Mouse (Mus musculus) monocyte, adult 59 days (primary cell): Measurements from ENCODE around the gene Chmp4b. TPM values are rescaled to one million over a fixed set of nuclear protein-coding genes. Genes with fewer than 3 reads are reported as not detected.

Experiments
- total RNA-seq, 2 experiments: library from RNA; stranded (reverse); gene quantifications; one replicate each; pipeline ENCODE4 v1.2.4; 2023

Chmp4b gene
- 100 to 1,000 TPM; 209 to 230 TPM for total RNA-seq

DNA sequence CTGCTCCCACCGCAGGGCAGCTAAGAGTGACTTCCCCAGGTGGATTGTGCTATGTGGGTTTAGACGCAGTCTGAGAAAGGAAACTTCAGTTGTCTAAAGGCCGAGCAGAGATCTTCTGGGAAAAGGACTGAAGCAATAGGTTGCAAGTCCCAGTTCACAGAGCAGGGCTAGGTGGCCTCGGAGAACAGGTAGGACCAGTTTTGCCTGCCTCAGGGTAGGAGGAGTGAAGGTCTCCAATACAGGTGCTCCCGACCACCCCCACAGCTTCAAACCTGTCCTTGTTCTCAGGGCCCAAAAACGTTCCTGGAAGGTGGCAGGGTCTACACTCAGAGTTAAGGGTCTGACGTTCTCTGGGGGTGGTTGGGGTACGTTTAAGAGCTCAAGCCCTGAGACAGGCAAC lies at the start of gene Chmp4b:
Chmp4b (plus strand) TSS at position 343 of the 400 bp plus-strand sequence.

DNA sequence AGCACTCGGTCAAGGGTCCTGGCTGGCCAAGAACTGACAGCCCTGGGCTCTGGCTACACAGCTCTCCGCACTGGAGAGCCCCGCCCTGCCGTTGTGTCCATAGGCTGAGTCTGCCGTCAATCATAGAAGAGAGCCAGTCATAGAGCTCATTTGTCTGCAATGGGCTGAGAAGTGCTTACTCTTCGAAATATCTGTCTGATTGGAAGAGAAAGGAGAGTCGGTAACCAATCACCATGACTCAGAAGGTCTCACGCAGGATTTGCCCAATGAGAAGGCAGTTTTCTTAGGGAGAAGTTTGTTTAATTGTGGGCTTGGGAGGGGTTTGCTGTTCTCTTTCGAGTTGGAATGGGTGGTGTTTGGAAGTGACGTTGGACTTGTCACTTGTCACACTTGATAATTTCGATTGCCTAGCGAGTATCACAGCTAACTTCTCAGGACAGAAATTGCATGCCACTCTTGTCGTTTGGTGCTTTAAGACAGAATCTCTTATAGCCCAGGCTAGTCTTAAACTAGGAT lies 47.8 kb upstream of the Chmp4b start, which contains the start of gene Pxmp4:
Pxmp4 (minus strand) TSS at position 71 of the 516 bp plus-strand sequence.

GRCm38 (mm10) chr2:154613118-154614115 lies 38.1 kb upstream of the Chmp4b start, which contains the start of the genes Zfp341 and 4930519P11Rik:
Zfp341 (plus strand) TSS chr2:154613297.
4930519P11Rik (minus strand) TSS chr2:154613437.

Other genes starting within 250 kb of the Chmp4b start
- 10 to 100 TPM; 17.2 to 20.8 TPM for gene Snta1, start 243.6 kb upstream of the Chmp4b start, total RNA-seq
- 10 to 100 TPM; 22.0 to 22.3 TPM for gene Cbfa2t2, start 215.2 kb upstream of the Chmp4b start, total RNA-seq
- gene 1700003F12Rik, start 104.6 kb upstream of the Chmp4b start, total RNA-seq: 1 to 10 TPM; 1.9 to 2.0 TPM
- under 1 TPM in 1 of 2 experiments, not detected in 1; 0.42 TPM for gene Actl10, start 99.9 kb upstream of the Chmp4b start, total RNA-seq
- gene Necab3, start 92.8 kb upstream of the Chmp4b start, total RNA-seq: under 1 TPM; 0.30 to 0.79 TPM
- 10 to 100 TPM; 10.5 to 10.6 TPM for gene E2f1, start 81.8 kb upstream of the Chmp4b start, total RNA-seq
- gene Pxmp4, start 48.0 kb upstream of the Chmp4b start, total RNA-seq: 10 to 100 TPM; 14.9 to 15.0 TPM
- 1 to 10 TPM; 4.9 to 5.8 TPM for gene Zfp341, start 38.4 kb upstream of the Chmp4b start, total RNA-seq
- not detected for gene 4930519P11Rik, start 38.3 kb upstream of the Chmp4b start, total RNA-seq
- gene Gm14214, start 118.3 kb downstream of the Chmp4b start, total RNA-seq: not detected
- gene Raly, start 139.4 kb downstream of the Chmp4b start, total RNA-seq: 100 to 1,000 TPM; 178 to 210 TPM
- gene a, start 139.7 kb downstream of the Chmp4b start, total RNA-seq: not detected
- gene Eif2s2, start 241.2 kb downstream of the Chmp4b start, total RNA-seq: 10 to 100 TPM; 56.6 to 68.1 TPM